Mouse (Mus musculus): Measurements from ENCODE around the gene Sytl1. TPM values are rescaled to one million over a fixed set of nuclear protein-coding genes. Genes with fewer than 3 reads are reported as not detected.

The Sytl1 gene
- polyA plus RNA-seq (2016; fragmentation: Nextera tagmentation; extraction: Ambion mirVana) = 3.8 and 4.1 TPM in 2 replicates

- Histone ChIP-seq H3K36me3 (peaks cover 48% of the 10 kb centered on the region), H3K27me3 (peaks cover 12% of the 10 kb centered on the region), H3K4me1 (replicated peaks) (peaks cover 5% of the 10 kb centered on the region; the same call in 1 of the 2 replicates), H3K4me2 (no peak within 1 kb of the TSS; the same call in 1 of the 2 replicates), H3K9me3 (peaks cover 9% of the 10 kb centered on the region; the same call in 1 of the 2 replicates), H3K4me3 (replicated peaks) (0 out of 2 replicates have a peak within 1 kb of the TSS, but pooled peaks have one; percentile 12), H3K9ac (replicated peaks) (no peak within 1 kb of the TSS), H3K27ac (no peak within 1 kb of the TSS)
- ATAC-seq (ENCODE audit: insufficient number of reproducible peaks, insufficient read depth, low FRiP score, low TSS enrichment, low read depth) = no peak
- 35% methylated on average over 7 of the region's 7 CpGs for WGBS
Observed at GRCm38 (mm10) chr4:133262882-133263281, at the start of gene Sytl1. Sytl1 (minus strand) TSS chr4:133263113.

DNA sequence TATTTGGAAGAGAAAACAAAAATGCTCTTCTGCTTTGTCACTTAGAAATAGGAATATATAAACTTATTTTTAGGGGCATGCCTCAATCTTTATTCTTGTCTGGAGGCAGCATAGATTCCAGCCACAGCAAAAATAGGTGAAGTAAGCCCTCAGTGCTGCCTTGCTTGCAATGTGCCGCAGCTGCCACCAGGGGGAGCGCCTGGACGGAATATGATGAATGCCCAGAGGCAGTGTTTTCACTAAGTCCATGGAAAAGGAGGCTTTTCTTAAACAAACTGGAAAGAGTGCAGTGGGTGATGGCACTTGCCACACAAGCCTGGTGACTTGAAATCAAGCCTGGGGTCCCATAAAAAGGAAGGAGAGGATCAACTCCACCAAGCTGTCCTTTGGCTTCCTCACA, 47.0 kb upstream of the Sytl1 start:
- no peaks in the 10 kb centered on the region for H3K27me3 ChIP-seq

GRCm38 (mm10) chr4:133307331-133307730, 44.4 kb upstream of the Sytl1 start:
- Histone ChIP-seq H3K4me1 (replicated peaks) (no peaks in the 10 kb centered on the region), H3K27me3 (no peaks in the 10 kb centered on the region), H3K4me3 (replicated peaks) (no peak overlapping the region), H3K4me2 (no peak overlapping the region), H3K27ac (no peak overlapping the region), H3K36me3 (peaks cover 43% of the 10 kb centered on the region), H3K9me3 (no peaks in the 10 kb centered on the region), H3K9ac (replicated peaks) (no peak overlapping the region)
- no peak for ATAC-seq (ENCODE audit: insufficient number of reproducible peaks, insufficient read depth, low FRiP score, low TSS enrichment, low read depth)
- WGBS = 36% methylated on average over 3 of the region's 3 CpGs

More for the DNA sequence above, 47.0 kb upstream of the Sytl1 start:
- Histone ChIP-seq H3K36me3 (peaks cover 33% of the 10 kb centered on the region), H3K9ac (replicated peaks) (no peak overlapping the region), H3K27ac (no peak overlapping the region), H3K4me3 (replicated peaks) (no peak overlapping the region), H3K9me3 (no peaks in the 10 kb centered on the region), H3K4me1 (replicated peaks) (no peaks in the 10 kb centered on the region), H3K4me2 (no peak overlapping the region)
- no peak for ATAC-seq (ENCODE audit: insufficient number of reproducible peaks, insufficient read depth, low FRiP score, low TSS enrichment, low read depth)
- 0% methylated on average over 3 of the region's 3 CpGs for WGBS

GRCm38 (mm10) chr4:133305825-133306224, 42.9 kb upstream of the Sytl1 start:
- no peaks in the 10 kb centered on the region for H3K27me3 ChIP-seq
- H3K9me3 ChIP-seq = no peaks in the 10 kb centered on the region
- ATAC-seq (ENCODE audit: insufficient number of reproducible peaks, insufficient read depth, low FRiP score, low TSS enrichment, low read depth) = no peak
- 87% methylated on average over 7 of the region's 7 CpGs for WGBS
- no peaks in the 10 kb centered on the region for H3K4me1 ChIP-seq (replicated peaks)
- no peak overlapping the region for H3K27ac ChIP-seq
- peaks cover 50% of the 10 kb centered on the region for H3K36me3 ChIP-seq
- H3K9ac ChIP-seq (replicated peaks) = no peak overlapping the region
- H3K4me2 ChIP-seq = no peak overlapping the region
- no peak overlapping the region for H3K4me3 ChIP-seq (replicated peaks)

DNA sequence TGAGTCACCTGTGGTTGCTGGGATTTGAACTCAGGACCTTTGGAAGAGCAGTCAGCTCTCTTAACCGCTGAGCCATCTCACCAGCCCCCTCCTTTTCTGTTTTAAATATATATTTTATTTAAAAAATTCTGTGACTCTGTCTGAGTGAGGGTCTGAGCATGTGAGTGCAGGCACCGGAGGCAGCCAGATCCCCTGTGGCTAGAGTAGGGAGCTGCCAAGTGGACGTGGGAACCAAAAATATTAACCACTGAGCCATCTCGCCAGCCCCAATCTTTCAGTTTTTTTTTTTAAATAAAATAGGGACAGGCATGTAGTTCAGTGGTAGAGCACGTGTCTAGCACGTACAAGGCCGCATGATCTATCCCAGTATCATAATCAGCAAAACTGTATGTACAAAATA, 41.9 kb upstream of the Sytl1 start:
- H3K4me2 ChIP-seq = no peak overlapping the region
- no peak overlapping the region for H3K4me3 ChIP-seq (replicated peaks)
- no peaks in the 10 kb centered on the region for H3K27me3 ChIP-seq
- 91% methylated on average over 7 of the region's 7 CpGs for WGBS
- H3K36me3 ChIP-seq = peaks cover 61% of the 10 kb centered on the region
- H3K9ac ChIP-seq (replicated peaks) = no peak overlapping the region
- no peak overlapping the region for H3K27ac ChIP-seq
- ATAC-seq (ENCODE audit: insufficient number of reproducible peaks, insufficient read depth, low FRiP score, low TSS enrichment, low read depth) = no peak
- no peaks in the 10 kb centered on the region for H3K9me3 ChIP-seq
- no peaks in the 10 kb centered on the region for H3K4me1 ChIP-seq (replicated peaks)

- no peak for ATAC-seq (ENCODE audit: insufficient number of reproducible peaks, insufficient read depth, low FRiP score, low TSS enrichment, low read depth)
- WGBS = 88% methylated on average over 5 of the region's 5 CpGs
Observed at GRCm38 (mm10) chr4:133302668-133303067, 39.8 kb upstream of the Sytl1 start.

DNA sequence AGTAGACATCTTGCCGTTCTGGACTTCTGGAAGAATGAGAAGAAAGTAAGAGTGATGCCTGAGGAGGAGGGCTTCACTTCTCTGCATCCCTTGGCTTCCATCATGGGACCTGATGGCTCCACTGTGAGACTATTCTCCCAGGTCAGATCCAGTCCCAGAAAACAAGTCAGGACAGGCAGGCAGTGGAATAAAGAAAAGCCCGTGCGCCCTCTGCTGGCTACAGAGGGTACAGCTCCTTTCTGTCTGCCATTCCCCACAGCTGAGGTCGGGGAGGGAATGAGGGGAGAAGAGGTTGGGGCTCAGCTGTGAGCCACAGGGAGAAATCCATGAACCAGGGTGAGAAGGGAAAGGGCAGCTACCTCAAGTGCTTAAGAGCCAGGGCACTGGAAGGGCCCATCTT, 38.9 kb upstream of the Sytl1 start:
- WGBS = 29% methylated on average over 4 of the region's 4 CpGs
- Histone ChIP-seq H3K4me1 (replicated peaks) (peaks cover 15% of the 10 kb centered on the region; the same call in 1 of the 2 replicates), H3K27ac (no peak overlapping the region), H3K9ac (replicated peaks) (no peak overlapping the region), H3K27me3 (no peaks in the 10 kb centered on the region), H3K4me2 (no peak overlapping the region), H3K4me3 (replicated peaks) (no peak overlapping the region), H3K9me3 (no peaks in the 10 kb centered on the region), H3K36me3 (peaks cover 58% of the 10 kb centered on the region)
- no peak for ATAC-seq (ENCODE audit: insufficient number of reproducible peaks, insufficient read depth, low FRiP score, low TSS enrichment, low read depth)

More at GRCm38 (mm10) chr4:133302668-133303067, 39.8 kb upstream of the Sytl1 start:
- Histone ChIP-seq H3K27me3 (no peaks in the 10 kb centered on the region), H3K9ac (replicated peaks) (no peak overlapping the region), H3K9me3 (no peaks in the 10 kb centered on the region), H3K4me1 (replicated peaks) (peaks cover 10% of the 10 kb centered on the region; the same call in 1 of the 2 replicates), H3K27ac (no peak overlapping the region), H3K4me2 (no peak overlapping the region), H3K36me3 (peaks cover 53% of the 10 kb centered on the region), H3K4me3 (replicated peaks) (no peak overlapping the region)

DNA sequence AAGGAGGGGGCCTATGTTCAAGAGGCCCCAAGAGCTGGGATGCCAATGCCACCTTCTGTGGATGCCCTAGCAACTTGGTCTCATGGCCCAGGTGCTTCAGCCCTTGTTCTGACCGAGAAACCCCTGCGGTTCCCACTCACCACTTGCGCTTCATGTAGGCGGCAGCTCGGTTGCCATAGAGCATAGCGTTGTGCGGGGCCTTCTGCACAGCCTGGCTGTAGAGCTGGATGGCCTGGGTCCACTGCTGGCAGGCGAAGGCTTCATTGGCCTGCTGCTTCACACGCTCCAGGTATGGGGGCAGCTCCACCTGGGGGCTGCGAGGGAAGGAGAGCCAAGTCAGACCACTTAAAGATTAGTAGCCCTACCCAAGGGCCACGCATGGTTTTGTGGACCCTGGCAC, 37.5 kb upstream of the Sytl1 start:
- no peak for ATAC-seq (ENCODE audit: insufficient number of reproducible peaks, insufficient read depth, low FRiP score, low TSS enrichment, low read depth)
- Histone ChIP-seq H3K27ac (no peak overlapping the region), H3K4me3 (replicated peaks) (no peak overlapping the region), H3K9ac (replicated peaks) (no peak overlapping the region), H3K4me1 (replicated peaks) (peaks cover 15% of the 10 kb centered on the region; the same call in 1 of the 2 replicates), H3K4me2 (no peak overlapping the region), H3K9me3 (no peaks in the 10 kb centered on the region), H3K36me3 (peaks cover 70% of the 10 kb centered on the region), H3K27me3 (no peaks in the 10 kb centered on the region)
- WGBS = 84% methylated on average over 11 of the region's 11 CpGs

DNA sequence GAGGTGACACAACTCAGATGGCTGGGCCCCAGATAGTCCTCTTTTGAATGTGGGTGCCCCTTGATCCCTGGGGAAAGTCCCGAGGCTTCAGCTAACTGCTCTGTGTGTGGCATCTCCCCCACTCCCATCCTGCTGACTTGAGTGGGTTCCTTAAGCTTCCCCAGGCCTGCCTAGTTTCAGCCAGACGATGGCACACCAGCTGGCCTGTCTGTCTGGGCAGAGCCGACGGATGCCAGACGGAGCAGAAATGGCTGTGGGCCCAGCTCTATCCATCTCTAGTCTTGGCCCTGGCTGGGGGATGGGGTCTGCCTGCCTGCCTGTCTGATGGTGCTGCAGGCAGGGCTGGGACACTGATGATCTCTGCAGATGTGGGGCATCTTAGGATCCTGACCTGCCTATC, 36.8 kb upstream of the Sytl1 start:
- no peaks in the 10 kb centered on the region for H3K9me3 ChIP-seq
- H3K27me3 ChIP-seq = no peaks in the 10 kb centered on the region
- H3K27ac ChIP-seq = no peak overlapping the region
- 53% methylated on average over 5 of the region's 5 CpGs for WGBS
- H3K4me2 ChIP-seq = no peak overlapping the region
- peaks cover 15% of the 10 kb centered on the region; the same call in 1 of the 2 replicates for H3K4me1 ChIP-seq (replicated peaks)
- H3K9ac ChIP-seq (replicated peaks) = peak overlapping the region; percentile 24; the same call in 1 of the 2 replicates
- no peak overlapping the region for H3K4me3 ChIP-seq (replicated peaks)
- H3K36me3 ChIP-seq = peaks cover 76% of the 10 kb centered on the region
- ATAC-seq (ENCODE audit: insufficient number of reproducible peaks, insufficient read depth, low FRiP score, low TSS enrichment, low read depth) = no peak

DNA sequence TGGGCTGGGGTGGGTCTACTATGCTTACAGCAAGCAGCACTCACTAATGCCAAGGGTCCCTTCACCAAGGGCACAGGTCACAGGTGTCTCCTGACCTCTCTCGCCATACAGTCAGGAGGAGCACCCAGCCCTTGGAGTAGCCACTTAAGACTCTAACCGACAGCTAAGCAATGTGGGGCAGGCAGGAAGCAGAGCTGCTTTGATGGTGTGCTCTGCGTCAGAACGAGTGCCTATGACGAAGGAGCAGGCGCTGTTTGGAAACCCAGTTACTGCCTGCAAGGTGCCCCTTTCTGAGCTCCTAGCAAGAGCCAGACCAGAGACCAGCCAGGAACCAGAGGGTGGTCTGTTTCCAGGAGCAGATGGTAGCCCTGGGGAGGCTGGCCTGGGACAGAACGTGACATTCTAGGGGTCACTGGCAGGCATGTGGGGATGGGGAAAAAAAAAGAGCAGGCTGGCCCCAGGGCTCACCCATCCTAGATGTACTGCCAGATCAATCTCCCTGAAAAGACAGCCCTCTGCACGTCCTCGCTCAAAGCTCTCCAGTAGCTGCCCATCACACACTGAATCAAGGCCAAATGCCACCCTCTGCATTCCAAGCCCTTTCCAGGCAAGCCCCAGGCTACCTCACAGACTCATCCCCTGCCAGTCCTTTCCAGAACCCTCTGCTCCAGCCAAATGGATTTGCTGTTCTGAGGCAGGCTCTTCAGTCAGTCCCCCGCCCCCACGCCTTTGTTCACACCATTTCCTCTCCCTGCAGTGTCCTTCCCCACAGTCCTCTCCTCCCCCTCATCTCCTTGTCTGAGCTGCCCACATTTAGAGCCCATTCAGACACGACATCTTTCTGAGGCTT, 35.8 kb upstream of the Sytl1 start:
- 34% methylated on average over 12 of the region's 12 CpGs for WGBS
- peaks cover 76% of the 10 kb centered on the region for H3K36me3 ChIP-seq
- no peak for ATAC-seq (ENCODE audit: insufficient number of reproducible peaks, insufficient read depth, low FRiP score, low TSS enrichment, low read depth)
- no peak overlapping the region for H3K4me2 ChIP-seq
- H3K9ac ChIP-seq (replicated peaks) = no peak overlapping the region
- H3K27ac ChIP-seq = no peak overlapping the region; the same call in 1 of the 2 replicates
- no peaks in the 10 kb centered on the region for H3K9me3 ChIP-seq
- H3K4me1 ChIP-seq (replicated peaks) = peaks cover 23% of the 10 kb centered on the region
- 0 out of 2 replicates have a peak, but pooled peaks cover 3% of the 10 kb centered on the region for H3K27me3 ChIP-seq
- no peak overlapping the region for H3K4me3 ChIP-seq (replicated peaks)

GRCm38 (mm10) chr4:133297801-133298238, 34.9 kb upstream of the Sytl1 start:
- 4% methylated on average over 5 of the region's 5 CpGs for WGBS
- Histone ChIP-seq H3K4me3 (replicated peaks) (no peak overlapping the region), H3K9ac (replicated peaks) (peak overlapping the region; percentile 19; the same call in 1 of the 2 replicates), H3K4me1 (replicated peaks) (peaks cover 32% of the 10 kb centered on the region), H3K36me3 (peaks cover 68% of the 10 kb centered on the region), H3K4me2 (no peak overlapping the region), H3K9me3 (no peaks in the 10 kb centered on the region), H3K27ac (no peak overlapping the region; the same call in none of the 2 replicates), H3K27me3 (0 out of 2 replicates have a peak, but pooled peaks cover 3% of the 10 kb centered on the region)
- peak; percentile 67 for ATAC-seq (ENCODE audit: insufficient number of reproducible peaks, insufficient read depth, low FRiP score, low TSS enrichment, low read depth)

Measured in limb, embryonic 12.5 days (tissue).